Mouse (Mus musculus) lung, postnatal 4 days (tissue): Measurements from ENCODE around the gene Slc7a6.

Experiments used
- DNase-seq, 2 experiments: peaks; one replicate each; pipeline ENCODE4 v3.0.0; 2021

Gene Slc7a6

DNA sequence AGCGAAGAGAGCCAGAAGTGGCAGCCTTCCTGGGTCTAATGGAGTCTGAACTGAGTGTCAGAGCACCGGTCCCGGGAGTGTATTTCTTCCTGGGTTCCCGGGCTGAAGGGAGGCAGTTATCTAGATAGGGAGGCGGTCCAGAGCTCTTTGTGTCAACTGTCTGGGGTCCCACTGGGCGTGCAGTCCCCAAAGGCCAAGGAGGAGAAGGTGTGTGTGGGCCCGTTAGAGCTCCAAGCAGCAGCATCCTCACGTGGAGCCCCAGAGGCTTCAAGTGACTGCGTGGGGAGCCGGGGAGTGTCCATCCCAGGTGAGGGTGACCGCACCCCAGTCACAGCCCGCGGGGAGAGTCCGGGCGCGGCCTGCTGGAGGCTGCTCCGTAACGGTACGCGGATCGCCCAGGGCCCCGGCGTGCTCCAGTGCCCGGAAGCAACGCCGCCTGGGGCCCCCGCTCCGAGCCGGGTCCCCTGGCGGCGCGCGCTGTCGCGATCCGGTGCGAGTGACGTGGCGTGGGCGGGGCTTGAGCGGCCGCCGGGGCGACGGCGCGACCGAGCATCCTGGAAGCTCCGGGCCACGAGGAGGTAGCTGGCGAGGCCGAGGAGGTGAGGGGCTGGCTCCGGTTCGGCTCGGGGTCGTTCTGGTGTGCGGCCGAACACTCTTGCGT lies at the start of gene Slc7a6:
Gene Slc7a6, plus strand, starts transcription at position 502 of the 661 bp plus-strand sequence.
- DNase-seq, result peak; percentile 89

DNA sequence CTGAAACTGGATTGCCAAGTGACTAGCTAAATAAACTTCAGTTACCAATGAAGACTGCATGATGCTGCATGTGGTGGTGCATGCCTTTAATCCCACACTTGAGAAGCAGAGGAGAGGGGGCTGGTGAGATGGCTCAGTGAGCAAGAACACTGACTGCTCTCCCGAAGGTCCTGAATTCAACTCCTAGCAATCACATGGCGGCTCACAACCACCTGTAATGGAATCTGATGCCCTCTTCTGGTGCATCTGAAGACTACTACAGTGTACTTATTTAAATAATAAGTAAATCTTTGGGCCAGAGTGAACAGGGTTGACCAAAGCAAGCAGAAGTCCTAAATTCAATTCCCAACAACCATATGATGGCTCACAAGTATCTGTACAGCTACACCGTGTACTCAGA lies 45.2 kb upstream of the Slc7a6 start:
- DNase-seq, result no peak

GRCm38 (mm10) chr8:106126055-106126454 lies 42.6 kb upstream of the Slc7a6 start:
- no peak for DNase-seq

GRCm38 (mm10) chr8:106127054-106127453 lies 41.6 kb upstream of the Slc7a6 start:
- no peak for DNase-seq

GRCm38 (mm10) chr8:106127882-106128410 lies 40.7 kb upstream of the Slc7a6 start:
- DNase-seq, result peak in 1 of 2 experiments; percentile 34

GRCm38 (mm10) chr8:106129232-106129930 lies 39.3 kb upstream of the Slc7a6 start:
- DNase-seq, result peak in 1 of 2 experiments; percentile 20

GRCm38 (mm10) chr8:106129997-106130396 lies 38.7 kb upstream of the Slc7a6 start:
- peak in 1 of 2 experiments; percentile 24 for DNase-seq

GRCm38 (mm10) chr8:106130505-106130904 lies 38.2 kb upstream of the Slc7a6 start:
- no peak for DNase-seq

DNA sequence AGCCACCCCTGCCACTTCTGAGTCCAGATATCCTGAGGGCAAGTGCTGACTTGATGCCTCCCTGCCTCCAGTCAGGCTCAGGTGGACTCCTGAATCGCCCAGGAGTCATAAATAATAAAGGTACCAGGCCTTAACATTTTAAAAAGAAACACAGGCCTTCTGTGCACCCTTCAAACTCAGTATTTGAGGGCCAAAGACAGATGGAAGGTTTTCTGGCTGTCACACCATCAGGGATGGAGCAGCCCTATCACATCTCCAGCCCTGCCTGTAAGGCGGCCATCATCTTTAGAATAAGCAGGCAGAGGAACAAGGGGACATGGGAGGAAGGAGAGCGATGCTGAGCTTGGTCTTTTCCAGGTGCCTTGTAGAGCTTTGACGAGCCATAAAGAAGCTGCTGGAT lies 37.6 kb upstream of the Slc7a6 start:
- no peak for DNase-seq

- no peak for DNase-seq
Observed at GRCm38 (mm10) chr8:106131488-106132222, 37.0 kb upstream of the Slc7a6 start.

DNA sequence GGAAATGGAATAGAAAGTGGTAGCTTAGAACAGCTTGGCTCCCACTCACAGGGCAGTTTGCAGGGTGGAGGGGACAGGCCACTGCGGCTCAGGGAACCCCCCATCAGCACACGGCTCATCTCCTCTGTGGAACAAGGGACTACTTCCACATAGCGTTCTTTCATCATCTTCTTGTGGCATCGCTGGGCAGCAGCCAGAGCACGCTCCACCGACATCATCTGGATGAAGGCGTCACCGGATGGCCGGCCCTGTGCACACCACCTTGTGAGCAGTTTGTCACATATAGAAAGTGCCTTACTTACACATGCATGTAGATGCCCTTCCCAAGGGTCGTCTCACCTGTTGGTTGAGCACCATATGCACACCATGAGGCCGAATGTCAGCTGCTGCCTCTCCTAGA lies 36.3 kb upstream of the Slc7a6 start:
- no peak for DNase-seq

DNA sequence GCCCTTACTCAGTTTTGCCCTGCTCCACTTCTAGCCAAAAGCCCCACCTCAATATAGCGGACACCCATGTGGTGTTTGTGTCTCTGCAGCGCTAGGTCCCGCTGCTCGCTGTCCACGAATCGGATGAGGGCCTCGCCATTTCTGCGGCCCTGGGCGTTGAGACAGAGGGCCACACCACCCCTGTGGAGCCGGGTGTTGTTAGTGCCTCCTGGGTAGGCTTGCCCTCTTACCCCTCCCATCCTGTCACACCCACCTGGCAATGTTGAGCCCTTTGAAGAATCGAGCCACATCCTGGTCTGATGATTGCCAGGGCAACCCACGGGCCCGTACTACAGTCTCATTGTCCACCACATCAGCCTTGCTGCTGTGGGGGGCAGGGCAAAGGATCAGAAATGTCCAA lies 35.1 kb upstream of the Slc7a6 start:
- peak in 1 of 2 experiments; percentile 44 for DNase-seq

GRCm38 (mm10) chr8:106133946-106134345 lies 34.7 kb upstream of the Slc7a6 start:
- DNase-seq, result no peak

GRCm38 (mm10) chr8:106134751-106135571 lies 33.7 kb upstream of the Slc7a6 start:
- peak; percentile 90 to 96 for DNase-seq

DNA sequence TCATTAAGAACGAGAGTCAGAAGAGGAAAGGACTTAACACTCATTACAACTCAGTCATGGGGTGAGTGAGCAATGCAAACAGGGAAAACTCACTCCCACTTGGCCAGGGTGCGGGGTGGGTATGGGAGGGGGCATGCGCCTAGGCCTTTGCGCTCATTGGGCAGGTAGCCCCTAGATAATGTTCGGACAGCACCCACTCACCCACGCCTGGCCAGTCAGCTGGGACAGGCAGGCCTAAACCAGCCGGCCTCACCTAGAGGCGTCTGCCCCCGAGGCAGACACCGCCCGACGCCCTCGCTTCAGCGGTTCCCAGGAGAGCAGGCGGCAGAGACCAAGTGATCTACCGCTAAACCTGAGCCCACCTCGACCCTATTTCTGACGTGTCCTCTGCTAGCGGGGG lies 33.0 kb upstream of the Slc7a6 start:
- DNase-seq, result peak; percentile 44 to 77

DNA sequence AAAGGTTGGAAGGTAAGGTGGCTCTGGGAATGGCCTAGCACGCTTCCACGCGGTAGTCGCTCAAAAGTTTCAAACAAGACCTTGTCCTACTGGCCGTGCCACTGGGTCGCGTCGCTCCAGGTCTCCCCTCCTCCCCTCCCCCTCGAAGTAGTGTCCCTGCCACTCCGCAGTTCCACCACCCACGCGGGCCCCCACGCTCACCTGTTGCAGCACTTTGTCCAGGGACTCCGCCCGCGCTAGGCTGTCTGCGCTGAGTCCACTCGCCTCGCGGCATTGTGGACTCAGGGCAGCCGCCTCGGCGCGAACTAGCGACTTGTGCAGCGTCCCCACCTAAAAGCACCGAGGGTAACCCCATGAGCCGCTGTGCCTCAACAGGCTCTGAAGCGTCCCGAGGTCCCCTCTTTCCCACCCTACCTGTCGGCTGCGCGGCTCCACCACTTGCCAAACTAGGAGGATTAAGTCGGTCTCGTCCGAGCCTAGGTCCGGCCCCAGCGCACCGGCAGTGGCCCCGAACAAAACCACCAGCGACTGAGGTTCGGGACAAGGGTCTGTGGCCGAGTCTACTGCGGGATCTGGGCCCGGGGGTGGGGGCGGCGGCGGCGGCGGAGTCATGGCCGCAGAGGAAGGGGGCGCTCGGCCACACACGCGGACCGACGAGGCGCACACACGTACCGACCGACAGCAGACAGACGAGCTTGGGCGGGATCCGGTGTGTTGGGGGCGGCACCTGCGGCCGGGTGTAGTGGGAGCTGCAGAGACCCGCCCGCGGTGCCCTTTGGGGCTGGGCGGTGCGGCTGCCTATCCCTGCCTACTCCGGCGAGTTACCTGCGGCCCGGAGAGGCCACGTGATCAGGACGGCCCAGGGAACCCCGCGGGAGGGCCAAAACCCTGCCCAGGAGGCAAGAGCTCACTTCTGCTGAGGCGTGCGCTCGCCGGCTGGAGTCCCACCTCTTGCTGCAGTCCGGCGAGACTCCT lies 32.2 kb upstream of the Slc7a6 start, which contains the start of gene Esrp2:
Gene Esrp2, minus strand, starts transcription at position 819 of the 975 bp plus-strand sequence.
- DNase-seq, result peak; percentile 83 to 96

GRCm38 (mm10) chr8:106137218-106137905 lies 31.3 kb upstream of the Slc7a6 start:
- peak in 1 of 2 experiments; percentile 57 for DNase-seq

DNA sequence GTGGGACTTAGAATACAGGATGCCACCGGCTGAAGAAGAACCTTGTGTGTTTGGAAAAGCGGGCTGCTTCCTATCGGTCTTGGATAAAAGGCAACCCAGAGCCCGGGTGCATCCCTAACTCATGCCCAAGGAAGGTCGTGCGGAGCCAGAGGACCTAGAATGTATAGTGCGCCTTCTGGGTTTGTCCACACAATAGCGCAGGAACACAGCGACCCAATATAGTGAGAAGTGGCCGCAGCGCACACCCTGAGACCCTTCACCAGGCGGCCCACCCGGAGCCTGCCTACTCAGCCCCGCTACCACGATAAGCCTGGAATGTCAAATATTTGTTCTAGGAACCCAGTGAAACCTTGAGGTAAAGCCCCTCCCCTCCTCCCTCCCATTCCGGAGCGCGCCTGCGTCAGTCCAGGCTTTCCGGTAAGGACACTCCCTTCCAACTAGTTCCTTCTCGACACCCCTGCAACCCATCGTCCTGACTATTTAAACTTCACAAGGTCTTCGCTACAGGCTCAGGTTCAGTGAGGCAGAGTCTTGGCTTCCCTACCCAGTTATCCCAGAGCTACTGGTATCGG lies 30.7 kb upstream of the Slc7a6 start:
- peak; percentile 85 to 90 for DNase-seq

DNA sequence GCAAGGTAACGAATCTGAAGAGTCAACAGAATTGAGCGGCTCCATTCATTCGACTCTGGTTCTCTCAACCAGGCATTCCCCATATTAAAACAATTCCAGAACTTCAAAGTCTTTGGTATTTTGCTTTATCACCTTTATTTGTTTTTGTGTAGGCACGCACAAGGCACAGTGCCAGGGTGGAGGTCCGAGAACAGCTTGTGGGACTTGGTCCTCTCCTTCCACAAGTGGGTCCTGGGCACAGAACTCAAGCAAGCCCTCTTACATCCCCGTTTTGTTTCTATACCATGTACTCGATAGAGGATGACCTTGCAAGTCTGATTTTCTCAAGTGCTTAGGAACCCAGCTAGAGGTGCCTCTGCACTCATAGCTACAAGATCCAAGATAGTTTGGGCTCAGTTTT lies 30.0 kb upstream of the Slc7a6 start:
- peak in 1 of 2 experiments; percentile 51 for DNase-seq

GRCm38 (mm10) chr8:106140191-106140590 lies 28.5 kb upstream of the Slc7a6 start:
- DNase-seq, result no peak
